Mouse (Mus musculus) embryonic fibroblast, embryonic 13.5 days (primary cell): Measurements from ENCODE around the gene Smoc1.

Experiments
- CTCF ChIP-seq: IDR thresholded peaks from 2 replicates; pipeline ENCODE4 v1.5.1; 2011; ENCODE audit warnings: mild to moderate bottlenecking, control low read depth, low read length, moderate library complexity, borderline replicate concordance; ENCODE audit not compliant: insufficient read depth
- POLR2A ChIP-seq: IDR thresholded peaks from 2 replicates; pipeline ENCODE4 v1.6.1; 2011; ENCODE audit warnings: low read depth, mild to moderate bottlenecking, control low read depth, low read length, moderate library complexity

DNA sequence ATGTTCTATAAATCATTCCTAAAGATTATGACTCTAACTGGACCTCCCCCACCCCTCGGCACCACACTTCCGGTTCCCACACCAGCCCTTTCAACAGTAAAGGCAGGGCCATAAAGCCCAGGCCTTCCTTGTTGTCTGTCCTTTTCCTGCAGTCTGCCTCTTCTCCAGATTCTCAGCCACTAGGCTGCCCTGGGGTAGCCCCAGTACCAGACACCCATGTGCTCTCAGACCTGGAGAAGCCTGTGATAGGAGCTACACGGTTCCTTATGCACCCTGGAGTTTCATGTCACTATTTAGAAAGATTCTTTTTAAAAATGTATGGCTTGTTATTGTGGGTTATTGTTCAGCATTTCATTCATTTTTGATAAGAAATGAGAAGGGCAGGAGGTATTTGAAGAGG lies 133.8 kb downstream of the Smoc1 start:
- TF ChIP-seq CTCF (no peak), POLR2A (no peak)
